Mouse (Mus musculus) megakaryocyte, embryonic 14.5 days (primary cell): ENCODE results near the gene Lgals1. TPM values are rescaled to one million over a fixed set of nuclear protein-coding genes. Genes with fewer than 3 reads are reported as not detected.
A peak's percentile ranks its signal among the peaks of the same experiment; 100 is the strongest.
"Not testable (repeated sequence)": the region's sequence is repeated elsewhere in the genome, so short reads cannot be mapped to it uniquely, and the experiment has no call there.

Experiments
- H3K27me3 ChIP-seq: replicated peaks from 2 replicates; pipeline ENCODE3; 2012; ENCODE audit warnings: inconsistent platforms
- H3K36me3 ChIP-seq: replicated peaks from 2 replicates; pipeline ENCODE3; 2012; ENCODE audit warnings: low read length, inconsistent platforms, mixed read lengths
- H3K4me1 ChIP-seq: 2 replicates; pipeline ENCODE4 v1.6.1; 2012; ENCODE audit warnings: inconsistent platforms
- H3K4me3 ChIP-seq: replicated peaks from 2 replicates; pipeline ENCODE3; 2012; ENCODE audit warnings: moderate library complexity, mild to moderate bottlenecking, inconsistent platforms
- H3K9me3 ChIP-seq: 2 replicates; pipeline ENCODE4 v1.6.1; 2012; ENCODE audit warnings: inconsistent platforms
- FLI1 ChIP-seq: IDR thresholded peaks from 2 replicates; pipeline ENCODE4 v1.6.1; 2012; ENCODE audit warnings: low read length, inconsistent platforms, mixed read lengths
- GATA1 ChIP-seq: IDR thresholded peaks from 3 replicates; pipeline ENCODE4 v1.6.1; 2012; ENCODE audit warnings: mixed read lengths, low read length, inconsistent platforms, borderline replicate concordance
- polyA plus RNA-seq: library from polyadenylated mRNA; stranded (reverse); fragments of >175 nt; gene quantifications from 2 replicates; pipeline ENCODE4 v1.2.3, GENCODE M21; 2012; ENCODE audit warnings: low replicate concordance; ENCODE audit not compliant: insufficient read depth

Gene Lgals1
- polyA plus RNA-seq: 75.3 and 689 TPM in 2 replicates

- Histone ChIP-seq H3K4me3 (peak within 1 kb of the TSS; percentile 89), H3K27me3 (peaks cover 21% of the 10 kb centered on the region), H3K9me3 (peaks cover 10% of the 10 kb centered on the region), H3K4me1 (peaks cover 93% of the 10 kb centered on the region), H3K36me3 (peaks cover 17% of the 10 kb centered on the region)
- TF ChIP-seq GATA1 (no peak), FLI1 (no peak)
Observed at GRCm38 (mm10) chr15:78926021-78926919, at the start of gene Lgals1. Lgals1 (plus strand) TSS chr15:78926725.

GRCm38 (mm10) chr15:78876991-78877809 is 49.3 kb upstream of the Lgals1 start, which contains the start of gene Gga1:
Gga1 (plus strand) TSS chr15:78877190.
- H3K4me1 ChIP-seq: peaks cover 69% of the 10 kb centered on the region
- peak within 1 kb of the TSS; percentile 94 for H3K4me3 ChIP-seq
- peaks cover 27% of the 10 kb centered on the region for H3K36me3 ChIP-seq
- no peaks in the 10 kb centered on the region for H3K9me3 ChIP-seq
- TF ChIP-seq FLI1 (peak; percentile 59; the same call in 1 of the 2 replicates), GATA1 (no peak)
- H3K27me3 ChIP-seq: peaks cover 7% of the 10 kb centered on the region

GRCm38 (mm10) chr15:78877810-78878390 is 48.6 kb upstream of the Lgals1 start:
- H3K36me3 ChIP-seq: peaks cover 34% of the 10 kb centered on the region
- H3K4me3 ChIP-seq: peak overlapping the region; percentile 94
- H3K9me3 ChIP-seq: no peaks in the 10 kb centered on the region
- peaks cover 64% of the 10 kb centered on the region for H3K4me1 ChIP-seq
- TF ChIP-seq FLI1 (no peak), GATA1 (no peak)
- H3K27me3 ChIP-seq: peaks cover 7% of the 10 kb centered on the region

- not testable (repeated sequence) for H3K9me3 ChIP-seq, H3K27me3 ChIP-seq
- H3K4me3 ChIP-seq: peak overlapping the region; percentile 78
- peaks cover 45% of the 10 kb centered on the region for H3K36me3 ChIP-seq
- H3K4me1 ChIP-seq: peaks cover 65% of the 10 kb centered on the region
Observed at GRCm38 (mm10) chr15:78878792-78879516, 47.6 kb upstream of the Lgals1 start.

- Histone ChIP-seq H3K9me3 (no peaks in the 10 kb centered on the region), H3K36me3 (peaks cover 58% of the 10 kb centered on the region), H3K4me3 (no peak overlapping the region), H3K27me3 (no peaks in the 10 kb centered on the region), H3K4me1 (peaks cover 56% of the 10 kb centered on the region)
- TF ChIP-seq GATA1: no peak
- no peak for TF ChIP-seq FLI1
Observed at GRCm38 (mm10) chr15:78880432-78880831, 46.1 kb upstream of the Lgals1 start.

GRCm38 (mm10) chr15:78881828-78882227 is 44.7 kb upstream of the Lgals1 start:
- H3K36me3 ChIP-seq: peaks cover 71% of the 10 kb centered on the region

GRCm38 (mm10) chr15:78889401-78889853 is 37.1 kb upstream of the Lgals1 start:
- Histone ChIP-seq H3K4me1 (peaks cover 66% of the 10 kb centered on the region), H3K4me3 (peak overlapping the region; percentile 78), H3K27me3 (no peaks in the 10 kb centered on the region), H3K9me3 (no peaks in the 10 kb centered on the region), H3K36me3 (peaks cover 97% of the 10 kb centered on the region)
- no peak for TF ChIP-seq GATA1
- TF ChIP-seq FLI1: no peak

More at GRCm38 (mm10) chr15:78881828-78882227, 44.7 kb upstream of the Lgals1 start:
- Histone ChIP-seq H3K4me3 (no peak overlapping the region), H3K9me3 (no peaks in the 10 kb centered on the region), H3K4me1 (peaks cover 44% of the 10 kb centered on the region), H3K27me3 (no peaks in the 10 kb centered on the region)
- no peak for TF ChIP-seq GATA1
- no peak for TF ChIP-seq FLI1

GRCm38 (mm10) chr15:78892440-78892839 is 34.1 kb upstream of the Lgals1 start:
- H3K36me3 ChIP-seq: peaks cover 94% of the 10 kb centered on the region
- H3K4me3 ChIP-seq: no peak overlapping the region
- H3K9me3 ChIP-seq: no peaks in the 10 kb centered on the region
- peaks cover 94% of the 10 kb centered on the region for H3K4me1 ChIP-seq
- no peaks in the 10 kb centered on the region for H3K27me3 ChIP-seq
- TF ChIP-seq GATA1: no peak
- no peak for TF ChIP-seq FLI1

GRCm38 (mm10) chr15:78894726-78895125 is 31.8 kb upstream of the Lgals1 start:
- H3K36me3 ChIP-seq: peaks cover 74% of the 10 kb centered on the region
- peak overlapping the region; percentile 91 for H3K4me3 ChIP-seq
- H3K4me1 ChIP-seq: peaks cover 95% of the 10 kb centered on the region
- TF ChIP-seq GATA1: no peak
- no peak for TF ChIP-seq FLI1
- no peaks in the 10 kb centered on the region for H3K27me3 ChIP-seq
- H3K9me3 ChIP-seq: no peaks in the 10 kb centered on the region
